Mouse (Mus musculus) lung, postnatal 0 days (tissue): Measurements from ENCODE around the gene Tmem151a. TPM values are rescaled to one million over a fixed set of nuclear protein-coding genes. Genes with fewer than 3 reads are reported as not detected.
A peak's percentile ranks its signal among the peaks of the same experiment; 100 is the strongest.

Source experiments
- ATAC-seq: fragments of 200-750 bp; cut with Nextera tagmentation; 2 replicates; pipeline ENCODE4 v1.8.0; 2017; ENCODE audit warnings: moderate library complexity
- DNase-seq: peaks from one replicate; pipeline ENCODE4 v3.0.0-alpha.2; 2016; ENCODE audit warnings: low spot score
- H3K27ac ChIP-seq: fragments of 300-500 bp; sonication (generic); 2 replicates; pipeline ENCODE4 v1.5.1; 2014; ENCODE audit warnings: antibody characterized with exemption, mild to moderate bottlenecking, low read length, mixed read lengths
- H3K27me3 ChIP-seq: fragments of 300-500 bp; sonication (generic); replicated peaks from 2 replicates; pipeline ENCODE4 v1.6.1; 2014; ENCODE audit warnings: low read length, mixed read lengths; ENCODE audit not compliant: insufficient read depth
- H3K36me3 ChIP-seq: fragments of 300-500 bp; sonication (generic); 2 replicates; pipeline ENCODE4 v1.6.1; 2014; ENCODE audit warnings: low read length, mixed read lengths; ENCODE audit not compliant: insufficient read depth
- H3K4me1 ChIP-seq: fragments of 300-500 bp; sonication (generic); 2 replicates; pipeline ENCODE4 v1.6.1; 2014; ENCODE audit warnings: antibody characterized with exemption, low read depth, low read length, mixed read lengths; ENCODE audit not compliant: insufficient read depth
- H3K4me2 ChIP-seq: fragments of 300-500 bp; sonication (generic); replicated peaks from 2 replicates; pipeline ENCODE4 v1.6.1; 2014; ENCODE audit warnings: low read depth, mild to moderate bottlenecking, low read length, moderate library complexity, mixed read lengths
- H3K4me3 ChIP-seq: fragments of 300-500 bp; sonication (generic); 2 replicates; pipeline ENCODE4 v1.5.1; 2014; ENCODE audit warnings: low read depth, low read length
- H3K9ac ChIP-seq: fragments of 300-500 bp; sonication (generic); replicated peaks from 2 replicates; pipeline ENCODE4 v1.6.1; 2014; ENCODE audit warnings: low read depth, mild to moderate bottlenecking
- H3K9me3 ChIP-seq: fragments of 300-500 bp; sonication (generic); 2 replicates; pipeline ENCODE4 v1.6.1; 2016; ENCODE audit warnings: low read length, mixed read lengths
- CTCF ChIP-seq: IDR thresholded peaks from 2 replicates; pipeline ENCODE4 v1.5.1; 2016; ENCODE audit warnings: antibody characterized with exemption, mild to moderate bottlenecking
- EP300 ChIP-seq: IDR thresholded peaks from 2 replicates; pipeline ENCODE4 v1.6.1; 2016; ENCODE audit warnings: antibody characterized with exemption, mild to moderate bottlenecking, control low read depth
- WGBS: fragments of 180-500 bp; shearing (Covaris S2); extraction: QIAGEN DNeasy Blood & Tissue Kit; methylation state at CpG from one replicate; pipeline ENCODE4 v1.1.7; 2014; 5-methylcytosine and 5-hydroxymethylcytosine counted together
- polyA plus RNA-seq: library from polyadenylated mRNA; unstranded; fragments of >200 nt; fragmentation: Nextera tagmentation; extraction: Ambion mirVana; gene quantifications from 2 replicates; pipeline ENCODE4 v1.2.1, GENCODE M21; 2015

Tmem151a gene
- polyA plus RNA-seq, 1 experiment from 2014 or later: 4.5 TPM

- Histone ChIP-seq H3K4me1 (peaks cover 14% of the 10 kb centered on the region; the same call in 1 of the 2 replicates), H3K4me3 (peak overlapping the region; percentile 41), H3K27ac (peak overlapping the region; percentile 57), H3K9ac (no peak overlapping the region), H3K36me3 (no peaks in the 10 kb centered on the region), H3K4me2 (peak overlapping the region; percentile 70), H3K9me3 (no peaks in the 10 kb centered on the region), H3K27me3 (0 out of 2 replicates have a peak, but pooled peaks cover 11% of the 10 kb centered on the region)
- TF ChIP-seq CTCF: no peak
- TF ChIP-seq EP300: no peak
- 8% methylated on average over 15 of the region's 15 CpGs for WGBS
- DNase-seq: peak; percentile 20
- peak; percentile 8; the same call in 1 of the 2 replicates for ATAC-seq
Observed at GRCm38 (mm10) chr19:5067040-5067799, 18.1 kb downstream of the Tmem151a start.

- Histone ChIP-seq H3K36me3 (no peaks in the 10 kb centered on the region), H3K4me1 (peaks cover 22% of the 10 kb centered on the region; the same call in 1 of the 2 replicates), H3K9me3 (no peaks in the 10 kb centered on the region), H3K9ac (no peak overlapping the region), H3K4me2 (no peak overlapping the region), H3K27ac (no peak overlapping the region), H3K4me3 (no peak overlapping the region), H3K27me3 (0 out of 2 replicates have a peak, but pooled peaks cover 11% of the 10 kb centered on the region)
- DNase-seq (peak; percentile 44), ATAC-seq (no peak)
- TF ChIP-seq EP300: no peak
- whole genome bisulfite sequencing: 26% methylated on average over 7 of the region's 7 CpGs
Observed at GRCm38 (mm10) chr19:5065104-5065503, 20.2 kb downstream of the Tmem151a start.

DNA sequence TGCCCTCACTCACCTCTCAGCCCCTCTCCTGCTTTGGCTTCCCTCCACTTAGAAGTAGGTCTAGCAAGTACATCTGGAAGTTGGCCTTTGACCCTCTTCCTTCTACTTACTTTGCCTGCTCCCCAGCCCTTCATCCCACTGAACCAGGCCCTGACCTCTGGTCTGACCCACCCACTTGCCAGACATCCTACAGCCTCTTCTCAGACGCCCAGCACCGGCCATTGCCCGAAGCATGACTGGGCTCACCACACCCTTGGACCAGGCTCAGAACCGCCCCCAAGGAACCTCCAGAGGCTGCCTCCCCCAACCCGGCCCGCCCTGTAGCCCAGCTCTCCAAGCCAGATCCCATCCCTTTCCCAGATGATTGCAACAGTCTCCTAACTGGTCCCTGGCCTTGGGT lies 22.9 kb downstream of the Tmem151a start:
- DNase-seq (no peak), ATAC-seq (no peak)
- Histone ChIP-seq H3K27me3 (no peaks in the 10 kb centered on the region), H3K4me1 (peaks cover 19% of the 10 kb centered on the region; the same call in 1 of the 2 replicates), H3K4me2 (no peak overlapping the region), H3K9me3 (no peaks in the 10 kb centered on the region), H3K27ac (no peak overlapping the region), H3K4me3 (no peak overlapping the region), H3K9ac (no peak overlapping the region), H3K36me3 (no peaks in the 10 kb centered on the region)
- 67% methylated on average over 6 of the region's 6 CpGs for WGBS
- TF ChIP-seq CTCF (no peak), EP300 (no peak)

- Histone ChIP-seq H3K9me3 (no peaks in the 10 kb centered on the region), H3K4me2 (no peak overlapping the region), H3K4me1 (peaks cover 16% of the 10 kb centered on the region; the same call in 1 of the 2 replicates), H3K36me3 (no peaks in the 10 kb centered on the region), H3K4me3 (no peak overlapping the region), H3K27me3 (no peaks in the 10 kb centered on the region), H3K9ac (no peak overlapping the region), H3K27ac (no peak overlapping the region)
- no peak for DNase-seq
- 66% methylated on average over 5 of the region's 5 CpGs for WGBS
- no peak for ATAC-seq
- TF ChIP-seq EP300: no peak
- no peak for TF ChIP-seq CTCF
Observed at GRCm38 (mm10) chr19:5062041-5062440, 23.3 kb downstream of the Tmem151a start.

- Histone ChIP-seq H3K9ac (no peak overlapping the region), H3K4me2 (no peak overlapping the region), H3K4me1 (peaks cover 13% of the 10 kb centered on the region; the same call in 1 of the 2 replicates), H3K4me3 (no peak overlapping the region), H3K27me3 (no peaks in the 10 kb centered on the region), H3K36me3 (no peaks in the 10 kb centered on the region), H3K9me3 (no peaks in the 10 kb centered on the region), H3K27ac (peak overlapping the region; percentile 38; the same call in 1 of the 2 replicates)
- DNase-seq (peak; percentile 58), ATAC-seq (peak; percentile 32)
- no peak for TF ChIP-seq CTCF
- TF ChIP-seq EP300: no peak
- WGBS: 27% methylated on average over 5 of the region's 5 CpGs
Observed at GRCm38 (mm10) chr19:5060365-5061330, 24.7 kb downstream of the Tmem151a start.
